Mouse (Mus musculus) thymus, postnatal 4 days (tissue): ENCODE measurements around the gene Drd4.

ENCODE experiments used
- DNase-seq: peaks from one replicate; pipeline ENCODE4 v3.0.0; 2021

The Drd4 gene

DNA sequence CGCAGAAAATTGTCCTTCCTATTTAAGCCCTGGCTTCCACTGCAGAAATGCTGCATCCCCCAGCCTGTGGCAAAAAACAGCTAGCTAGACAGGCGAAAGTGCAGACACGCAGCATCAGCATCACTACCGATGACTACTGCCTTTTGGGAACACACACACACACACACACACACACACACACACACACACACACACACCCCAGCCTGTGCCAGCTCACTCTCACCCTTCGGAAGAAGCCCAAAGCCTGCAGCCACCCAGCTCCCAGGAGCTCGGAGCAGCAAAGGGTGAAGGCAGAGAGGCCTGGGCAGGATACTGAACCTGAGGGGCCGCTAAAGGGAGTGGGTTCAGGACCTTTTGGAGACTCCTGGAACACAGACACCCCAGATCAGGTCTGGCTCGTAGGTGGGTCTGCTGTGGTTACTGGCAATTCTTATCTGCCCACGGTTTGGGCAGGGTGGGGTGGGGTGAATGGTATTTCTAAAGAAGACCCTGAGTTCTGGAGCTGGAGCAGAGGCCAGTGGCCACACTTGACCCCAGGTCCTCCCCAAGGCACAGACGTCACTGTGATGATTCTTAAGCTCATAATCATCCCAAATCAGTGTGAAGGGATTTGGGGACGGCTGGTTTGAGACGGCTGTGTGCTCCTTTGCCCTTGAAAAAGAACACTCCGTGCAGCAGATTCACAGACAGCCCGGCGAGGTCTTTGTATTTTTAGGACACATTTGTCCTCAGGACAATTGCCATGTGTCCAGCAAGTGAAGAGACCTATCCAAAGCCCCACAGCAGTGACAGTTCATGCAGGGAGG is 980 bp downstream of the Drd4 start:
- no peak for DNase-seq

DNA sequence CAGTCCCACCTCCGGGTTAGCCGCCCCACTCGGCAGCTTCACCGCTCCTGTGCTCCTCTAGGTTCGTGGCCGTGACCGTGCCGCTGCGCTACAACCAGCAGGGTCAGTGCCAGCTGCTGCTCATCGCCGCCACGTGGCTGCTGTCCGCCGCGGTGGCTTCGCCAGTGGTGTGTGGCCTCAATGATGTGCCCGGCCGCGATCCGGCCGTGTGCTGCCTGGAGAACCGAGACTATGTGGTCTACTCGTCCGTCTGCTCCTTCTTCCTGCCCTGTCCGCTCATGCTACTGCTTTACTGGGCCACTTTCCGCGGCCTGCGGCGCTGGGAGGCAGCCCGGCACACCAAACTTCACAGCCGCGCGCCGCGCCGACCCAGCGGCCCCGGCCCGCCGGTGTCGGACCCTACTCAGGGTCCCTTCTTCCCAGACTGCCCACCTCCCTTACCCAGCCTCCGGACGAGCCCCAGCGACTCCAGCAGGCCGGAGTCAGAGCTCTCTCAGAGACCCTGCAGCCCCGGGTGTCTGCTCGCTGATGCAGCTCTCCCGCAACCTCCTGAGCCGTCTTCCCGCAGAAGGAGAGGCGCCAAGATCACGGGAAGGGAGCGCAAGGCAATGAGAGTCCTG is 2.2 kb downstream of the Drd4 start:
- no peak for DNase-seq

DNA sequence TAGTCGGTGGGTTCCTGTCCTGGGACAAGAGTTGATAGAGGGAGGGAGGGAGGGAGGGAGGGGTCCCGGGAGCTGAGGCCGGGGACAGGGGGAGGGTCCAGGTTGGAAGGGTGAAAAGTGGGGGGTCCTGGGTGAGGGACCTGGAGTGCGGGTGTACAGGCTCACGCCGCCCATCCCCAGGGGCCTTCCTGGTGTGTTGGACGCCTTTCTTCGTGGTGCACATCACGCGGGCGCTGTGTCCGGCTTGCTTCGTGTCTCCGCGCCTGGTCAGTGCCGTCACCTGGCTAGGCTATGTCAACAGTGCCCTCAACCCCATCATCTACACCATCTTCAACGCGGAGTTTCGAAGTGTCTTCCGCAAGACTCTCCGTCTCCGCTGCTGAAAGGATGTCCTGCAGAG is 2.7 kb downstream of the Drd4 start:
- DNase-seq = no peak

DNA sequence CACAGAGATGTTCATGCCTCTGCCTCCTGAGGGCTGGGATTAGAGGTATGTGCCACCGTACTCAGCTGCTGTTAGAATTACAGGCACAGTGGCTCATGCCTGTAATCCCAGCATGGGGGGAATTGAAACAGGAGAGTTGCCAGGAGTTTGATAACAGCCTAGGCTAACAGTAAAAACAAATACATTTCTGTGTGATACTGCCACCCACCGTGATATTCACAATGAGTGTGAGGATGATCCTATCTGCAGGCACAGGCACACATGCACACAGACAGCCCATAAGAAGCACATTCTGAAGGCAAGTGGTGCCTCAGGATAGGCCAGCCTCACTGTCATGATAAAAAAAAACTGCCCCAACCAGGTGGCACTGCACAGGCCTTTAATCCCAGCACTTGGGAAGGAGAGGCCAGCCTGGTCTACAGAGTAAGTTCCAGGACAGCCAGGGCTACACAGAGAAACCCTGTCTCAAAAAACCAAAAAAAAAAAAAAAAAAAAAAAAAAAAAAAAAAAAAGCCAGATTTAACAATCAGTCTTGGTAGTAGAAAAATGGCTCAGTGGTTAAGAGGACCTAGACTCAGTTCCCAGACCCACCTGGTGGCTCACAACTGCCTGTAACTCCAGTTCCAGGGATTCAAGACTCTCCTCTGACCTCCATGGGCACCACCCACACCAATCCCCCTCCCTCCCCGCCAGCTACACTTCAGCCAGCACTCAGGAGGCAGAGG is 6.3 kb downstream of the Drd4 start:
- DNase-seq = no peak

DNA sequence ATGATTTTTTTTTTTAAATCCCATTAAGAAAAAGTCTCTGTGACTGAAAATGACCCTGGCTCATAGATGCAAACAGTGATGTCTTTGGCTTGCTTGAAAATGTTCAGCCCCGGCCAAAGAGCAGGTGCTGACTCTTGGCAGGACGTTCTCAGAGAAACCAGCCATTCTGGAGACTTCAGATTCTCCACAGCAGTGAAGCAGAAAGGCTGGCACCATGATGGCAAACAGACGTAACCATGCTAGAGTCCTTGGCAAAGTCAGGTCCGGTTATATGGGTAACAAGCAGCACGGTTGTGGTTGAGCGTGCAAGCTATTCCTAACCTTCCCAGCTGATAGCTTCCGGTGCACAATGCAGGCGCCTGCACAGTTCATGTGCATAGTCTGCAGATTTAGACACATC is 7.4 kb downstream of the Drd4 start:
- DNase-seq = no peak

DNA sequence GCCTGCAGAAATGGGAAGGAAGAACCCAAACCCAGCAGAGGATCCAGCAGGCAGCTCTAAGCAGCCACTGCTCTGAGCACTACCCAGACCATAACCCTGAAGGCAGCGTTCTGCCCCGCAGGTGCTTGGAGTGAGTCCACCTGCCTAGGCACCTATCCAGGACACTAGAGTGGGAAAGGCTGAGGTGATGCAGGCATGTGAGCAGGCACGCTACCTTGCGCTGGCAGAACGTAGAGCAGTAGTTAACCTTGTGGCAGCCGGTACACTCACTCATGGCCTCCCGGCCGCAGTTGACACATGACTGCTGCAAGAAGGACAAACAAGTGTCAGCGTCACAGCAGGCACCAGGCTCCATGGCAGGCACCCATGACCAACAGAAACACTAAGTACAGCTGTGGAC is 9.6 kb downstream of the Drd4 start:
- no peak for DNase-seq

DNA sequence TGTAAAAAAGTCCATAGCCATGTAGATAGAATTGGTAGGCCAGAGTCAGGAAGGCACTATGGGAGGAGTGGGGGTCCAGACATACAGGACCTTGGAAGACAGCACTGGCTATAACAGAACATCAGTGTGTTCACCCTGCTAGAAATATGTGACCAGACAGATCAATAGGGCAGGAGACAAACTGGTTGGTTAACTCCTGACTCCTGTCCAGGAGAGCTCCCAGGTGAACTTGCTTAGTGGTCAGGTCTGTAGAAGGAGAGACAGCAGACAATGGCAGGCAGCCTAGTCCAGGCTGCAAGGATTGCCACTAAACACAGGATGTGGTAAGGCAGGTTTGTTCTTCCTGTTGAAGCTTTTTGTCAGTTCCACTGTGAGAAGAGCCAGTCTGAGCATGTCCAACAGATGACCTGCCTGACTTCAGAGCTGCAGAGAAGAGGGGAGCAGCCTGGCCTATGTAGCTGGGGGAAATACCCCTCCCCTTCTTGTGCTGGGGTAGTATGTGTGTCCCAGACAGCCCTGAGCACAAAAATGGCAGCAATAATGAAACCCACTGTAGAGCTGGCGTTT is 11.0 kb downstream of the Drd4 start:
- DNase-seq = peak; percentile 45

DNA sequence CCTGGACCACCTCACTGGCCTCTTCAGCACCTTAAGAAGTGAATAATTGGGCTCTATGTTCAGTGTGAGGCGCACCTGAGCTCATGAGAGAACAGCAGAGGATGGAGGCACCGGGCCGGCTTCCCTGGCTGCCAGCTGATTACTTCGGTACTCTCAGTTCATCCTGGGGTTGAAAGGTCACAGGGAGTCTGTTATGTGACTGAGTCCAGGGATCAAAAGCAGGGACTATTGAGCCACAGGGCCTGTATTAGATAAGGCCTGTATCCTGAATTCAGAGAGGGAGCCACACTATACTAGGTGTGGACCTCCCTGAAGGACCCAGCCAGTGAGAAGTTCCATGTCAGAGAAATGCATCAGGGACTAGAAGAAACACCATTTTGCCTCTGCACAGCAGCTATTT is 12.7 kb downstream of the Drd4 start:
- DNase-seq = no peak

DNA sequence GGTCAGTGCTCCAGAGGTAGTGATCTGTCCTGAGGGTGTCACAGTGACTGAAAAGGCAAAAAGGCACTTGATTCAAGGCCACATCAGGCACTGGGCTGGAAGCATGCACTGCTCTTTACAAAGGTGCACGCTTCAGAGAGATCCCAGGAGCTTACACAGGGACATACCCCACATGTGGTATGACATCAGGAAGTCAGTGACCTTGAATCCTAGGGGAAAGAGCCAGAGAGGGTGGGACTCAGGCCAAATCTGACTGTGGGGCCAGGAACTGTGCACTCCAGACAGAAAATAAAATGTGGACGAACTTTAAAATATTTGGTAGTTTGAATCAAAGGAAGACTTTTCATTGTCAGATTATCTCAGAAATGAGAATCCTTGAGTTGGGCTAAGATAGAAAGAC is 22.6 kb downstream of the Drd4 start:
- DNase-seq = no peak

DNA sequence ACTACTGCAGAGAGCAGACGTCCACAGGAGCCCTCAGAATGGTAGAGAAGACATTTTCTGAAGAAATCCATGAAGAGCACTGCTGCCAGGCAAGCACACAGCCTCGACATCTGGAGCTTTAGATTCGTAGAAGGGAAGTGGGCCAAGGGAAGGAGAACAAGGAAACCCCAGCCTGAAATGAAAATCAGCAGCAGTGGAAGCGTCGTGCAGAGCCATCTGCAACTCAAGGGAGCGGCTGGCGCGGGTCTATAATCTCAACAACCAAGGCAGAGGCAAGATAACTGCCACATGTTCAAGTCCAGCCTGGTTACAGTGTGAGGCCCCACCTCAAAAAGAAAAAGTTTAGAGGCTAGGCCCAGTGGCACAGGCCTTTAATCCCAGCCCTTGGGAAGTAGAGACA is 23.3 kb downstream of the Drd4 start:
- DNase-seq = no peak

DNA sequence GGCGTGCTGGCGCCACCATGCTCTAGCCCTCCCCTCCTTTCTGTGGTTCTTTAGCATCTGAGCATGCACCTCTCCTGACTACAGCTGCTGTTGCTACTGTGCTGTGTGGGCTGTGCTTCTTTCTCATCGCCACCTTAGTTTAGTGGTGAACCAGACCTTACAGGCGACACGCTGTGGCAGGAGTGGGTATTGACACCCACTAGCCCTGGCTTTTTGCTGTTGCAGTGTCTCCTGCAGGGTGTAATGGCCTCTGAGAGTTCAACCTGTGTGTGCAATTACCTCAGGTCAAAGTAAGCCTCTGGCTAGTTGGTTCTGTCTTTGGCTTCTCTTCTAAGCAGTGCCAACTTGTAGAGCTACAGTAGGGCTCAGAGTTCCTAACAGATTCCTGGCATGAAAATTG is 24.2 kb downstream of the Drd4 start:
- DNase-seq = peak; percentile 79

DNA sequence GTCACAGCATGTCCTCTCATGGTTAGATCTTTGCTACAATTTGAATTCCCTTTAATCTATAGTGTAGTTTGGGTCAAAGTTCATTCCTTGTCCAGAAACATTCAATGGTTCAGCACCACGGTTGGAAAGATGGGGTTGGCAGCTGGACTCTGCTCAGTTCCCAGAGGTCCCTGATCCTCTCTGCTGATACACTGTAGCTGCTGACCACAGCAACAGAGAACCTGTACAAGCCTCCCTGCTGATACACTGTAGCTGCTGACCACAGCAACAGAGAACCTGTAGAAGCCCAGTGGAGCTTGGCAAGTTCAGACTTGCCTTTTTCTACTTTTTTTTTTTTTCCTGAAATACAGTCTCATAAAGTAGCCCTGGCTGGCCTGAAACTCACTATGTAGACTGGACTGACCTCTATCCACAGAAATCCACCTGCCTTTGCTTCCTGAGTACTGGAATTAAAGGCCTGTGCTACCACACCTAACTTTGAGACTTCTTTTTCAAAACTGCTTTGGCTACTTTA is 25.9 kb downstream of the Drd4 start:
- no peak for DNase-seq

DNA sequence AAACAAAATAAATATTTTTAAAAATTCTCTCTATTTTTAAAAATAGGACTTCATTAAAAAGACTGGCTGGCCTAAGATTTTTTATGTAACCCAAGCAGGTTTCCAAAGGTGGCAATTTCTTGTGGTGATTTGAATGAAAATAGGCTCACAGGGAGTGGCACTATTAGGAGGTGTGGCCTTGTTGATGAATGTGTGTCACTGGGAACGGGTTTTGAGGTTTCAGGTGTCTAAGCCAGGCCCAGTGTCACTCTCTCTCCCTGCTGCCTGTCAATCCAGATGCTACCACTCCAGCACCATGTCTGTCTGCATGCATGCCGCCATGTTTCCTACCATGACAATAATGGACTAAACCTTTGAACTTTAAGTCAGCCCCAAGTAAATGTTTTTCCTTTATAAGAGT is 27.6 kb downstream of the Drd4 start:
- DNase-seq = no peak

DNA sequence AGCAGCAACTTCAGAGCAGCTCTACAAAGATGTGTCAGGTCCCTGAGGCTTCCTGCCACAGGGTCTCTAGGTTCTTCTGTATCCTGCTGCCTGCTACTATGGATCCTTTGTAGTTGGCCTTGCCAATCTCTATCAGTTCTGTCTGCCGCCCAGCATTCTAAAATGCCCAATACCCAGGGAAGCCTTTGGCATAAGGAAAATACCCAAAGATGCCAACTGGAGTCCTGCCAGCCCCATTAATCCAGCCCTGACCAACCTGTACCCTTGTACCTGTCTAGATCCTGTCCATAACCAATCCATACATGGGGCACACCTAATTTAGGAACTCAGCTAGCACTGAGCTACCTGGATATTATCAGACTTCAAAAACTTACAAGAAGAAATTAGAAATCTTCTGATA is 32.9 kb downstream of the Drd4 start:
- no peak for DNase-seq

DNA sequence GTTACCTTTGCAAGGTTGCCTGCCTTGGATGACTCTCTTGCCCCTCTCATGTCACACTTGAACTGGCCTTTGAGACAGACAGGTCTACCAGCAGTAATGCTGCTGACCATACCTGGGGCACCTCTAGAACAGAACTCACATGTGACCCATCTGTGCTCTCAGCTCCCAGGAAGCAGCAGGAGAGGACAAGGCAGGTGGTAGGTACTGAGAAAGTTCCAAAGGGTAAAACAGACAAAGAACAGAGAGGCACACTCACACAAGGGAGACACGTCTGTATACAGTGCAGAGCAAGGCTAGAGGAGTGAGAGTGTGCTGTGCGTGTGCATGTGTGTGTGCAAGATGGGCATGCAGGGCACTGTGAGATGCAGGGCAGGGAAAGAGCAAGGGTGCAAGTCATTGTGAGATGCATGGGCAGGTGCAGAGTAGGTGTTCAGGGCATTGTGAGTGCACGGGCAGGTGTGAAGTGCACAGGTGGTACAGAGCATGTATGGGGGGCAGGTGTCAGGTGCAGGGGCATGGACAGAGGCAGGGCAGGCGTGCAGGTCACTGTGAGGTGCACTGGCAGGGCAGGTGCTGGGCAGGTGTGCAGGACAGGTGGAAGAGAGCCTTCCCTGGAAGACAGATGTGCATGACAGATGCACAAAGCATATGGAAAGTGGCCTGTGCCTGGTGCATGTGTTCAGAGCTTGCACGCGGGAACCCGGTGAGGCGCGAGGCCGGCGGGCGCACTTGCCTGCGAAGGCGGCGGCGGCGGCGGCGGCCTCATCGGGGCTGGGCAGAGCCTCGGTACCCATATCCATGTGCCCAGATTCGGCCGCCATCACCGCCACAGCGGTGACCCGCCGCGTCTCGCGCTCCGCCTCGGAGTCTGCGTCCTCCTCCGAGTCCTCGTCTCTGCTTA is 35.0 kb downstream of the Drd4 start:
- peak; percentile 70 for DNase-seq

DNA sequence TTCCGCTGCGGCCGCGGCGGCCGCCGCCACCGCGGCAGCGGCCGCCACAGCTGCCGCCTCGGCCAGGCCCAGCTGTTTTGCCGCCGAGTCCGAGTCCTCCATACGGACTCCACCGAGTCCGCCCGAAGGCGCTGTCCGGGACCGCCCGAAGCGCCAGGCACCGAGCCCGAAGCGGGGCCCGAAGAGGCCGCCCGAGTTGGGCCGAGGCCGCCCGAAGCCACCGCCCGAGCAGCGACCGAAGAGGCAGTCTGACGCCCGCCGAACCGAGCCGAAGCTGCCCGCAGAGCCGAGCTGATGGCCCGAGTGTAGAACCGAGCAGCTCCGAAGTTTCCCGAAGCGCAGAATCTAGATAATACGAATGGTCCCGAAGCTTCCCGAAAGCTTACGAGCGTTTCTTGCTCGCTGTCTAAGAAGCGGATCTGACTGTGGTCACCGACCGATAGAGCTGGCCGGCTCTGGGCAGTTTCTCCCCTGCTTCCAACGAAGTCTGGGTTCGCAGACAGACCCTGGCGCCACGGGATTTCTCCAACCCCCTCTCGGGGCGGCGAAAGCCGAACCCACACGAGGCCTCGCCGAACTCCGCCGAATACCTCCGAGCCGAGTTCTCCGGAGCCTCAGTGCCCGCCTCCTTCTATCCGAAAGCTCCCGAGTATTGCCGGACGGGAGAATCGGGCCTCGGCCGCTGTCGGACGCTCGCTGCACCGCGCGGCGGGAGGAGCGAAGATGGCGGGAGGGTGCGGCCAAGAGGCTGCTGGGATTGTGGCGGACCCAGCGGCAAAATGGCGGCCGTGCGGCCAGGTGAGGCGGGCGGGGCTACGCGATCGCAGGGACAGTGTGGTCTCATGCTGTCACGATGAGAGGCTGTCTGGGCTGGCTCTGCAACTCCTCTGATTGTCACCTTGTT is 35.9 kb downstream of the Drd4 start, which contains the start of the genes Deaf1 and Tmem80:
Deaf1 (minus strand) TSS at position 222 of the 904 bp plus-strand sequence.
Tmem80 (plus strand) TSS at position 271 of the 904 bp plus-strand sequence.
- DNase-seq = peak; percentile 99

DNA sequence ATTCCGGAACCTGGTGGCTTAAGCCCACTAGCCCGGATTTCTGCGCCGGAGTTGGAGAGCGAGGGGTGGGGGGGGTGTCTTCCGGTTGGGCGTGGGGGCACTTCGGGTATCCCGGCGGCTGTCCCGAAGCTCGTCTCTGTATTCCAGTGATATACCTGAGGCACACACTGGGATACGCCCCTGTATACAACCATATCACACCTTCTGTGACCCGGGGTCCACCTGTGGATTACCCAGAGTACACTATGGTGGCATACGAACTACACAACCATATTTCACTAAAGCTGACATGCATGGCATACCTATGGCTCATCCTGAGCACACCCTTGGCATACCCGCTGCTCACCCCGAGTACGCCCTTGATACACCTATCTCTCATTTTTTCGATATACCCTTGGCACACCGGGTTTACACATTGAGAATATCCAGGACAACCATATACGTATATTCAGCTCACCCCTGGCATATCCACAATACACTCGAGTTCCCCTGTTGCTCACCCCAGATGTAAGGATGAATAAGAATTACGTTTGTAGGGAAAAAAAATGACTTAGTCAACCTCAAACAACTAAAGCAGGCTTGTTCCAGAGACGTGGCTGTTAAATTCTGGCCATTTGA is 36.7 kb downstream of the Drd4 start:
- no peak for DNase-seq

DNA sequence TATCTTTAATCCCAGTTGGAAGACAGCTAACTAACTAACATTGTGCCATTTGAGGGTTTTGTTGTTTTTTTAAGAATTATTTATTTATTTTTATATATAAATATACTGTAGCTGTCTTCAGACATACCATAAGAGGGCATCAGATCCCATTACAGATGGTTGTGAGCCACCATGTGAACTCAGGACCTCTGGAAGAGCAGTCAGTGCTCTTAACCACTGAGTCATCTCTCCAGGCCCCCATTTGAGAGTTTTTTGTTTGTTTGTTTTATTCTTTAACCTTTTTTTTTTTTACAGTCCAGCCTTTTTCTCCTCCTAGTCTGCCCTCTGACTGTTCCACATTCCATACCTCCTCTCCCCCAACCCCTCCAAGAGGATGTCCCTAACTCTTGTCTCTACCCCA is 38.9 kb downstream of the Drd4 start:
- DNase-seq = no peak

DNA sequence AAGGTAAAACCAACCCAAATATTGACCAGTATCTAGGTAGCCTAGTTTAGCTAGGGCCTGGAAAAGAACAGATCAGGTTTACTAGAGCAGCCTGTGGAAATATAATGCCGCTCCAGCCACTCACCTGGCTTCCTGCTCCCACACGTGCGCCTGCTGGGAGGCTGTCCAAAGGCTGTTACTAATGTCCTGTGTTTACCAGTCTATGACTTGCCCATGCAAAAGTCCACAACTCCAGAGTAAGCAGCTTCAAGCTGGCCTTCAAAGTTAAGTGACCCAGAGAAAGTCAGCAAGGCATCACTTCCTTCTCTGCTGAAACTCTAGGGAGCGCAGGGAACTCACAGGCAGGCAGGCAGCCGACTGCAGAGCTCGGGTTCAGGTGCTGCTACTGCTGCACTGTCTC is 40.2 kb downstream of the Drd4 start:
- DNase-seq = no peak

DNA sequence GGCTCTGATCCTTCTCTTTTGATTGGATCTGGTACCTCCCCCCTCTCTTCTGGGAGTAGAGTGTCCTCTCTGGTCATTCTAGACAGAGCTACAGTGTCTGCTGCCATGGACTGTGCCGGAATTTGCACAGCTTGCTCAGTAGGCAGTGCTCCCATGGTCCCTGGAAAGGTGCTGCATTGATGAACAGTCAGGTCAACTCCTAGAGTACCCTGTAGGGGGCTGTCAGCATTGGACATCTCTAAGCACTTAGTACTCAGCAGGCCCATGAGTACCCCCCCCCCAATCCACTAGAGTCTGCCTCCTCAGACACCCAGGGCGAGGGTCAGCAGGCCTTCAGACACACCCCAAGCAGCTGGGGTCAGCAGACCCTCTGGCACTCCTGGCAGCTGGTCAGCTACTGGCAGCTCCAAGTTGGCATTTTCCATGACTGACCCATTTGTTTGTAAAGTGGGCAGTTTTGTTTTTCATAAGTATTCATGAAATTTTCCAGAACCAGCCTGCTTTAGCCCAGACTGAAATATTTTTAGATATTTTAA is 43.3 kb downstream of the Drd4 start:
- DNase-seq = no peak
